Mouse (Mus musculus): ENCODE measurements around the gene Rpusd3. TPM values are rescaled to one million over a fixed set of nuclear protein-coding genes. Genes with fewer than 3 reads are reported as not detected.
A peak's percentile ranks its signal among the peaks of the same experiment; 100 is the strongest.

The Rpusd3 gene
- polyA plus RNA-seq, 1 experiment from 2014 or later: 24.4 TPM

DNA sequence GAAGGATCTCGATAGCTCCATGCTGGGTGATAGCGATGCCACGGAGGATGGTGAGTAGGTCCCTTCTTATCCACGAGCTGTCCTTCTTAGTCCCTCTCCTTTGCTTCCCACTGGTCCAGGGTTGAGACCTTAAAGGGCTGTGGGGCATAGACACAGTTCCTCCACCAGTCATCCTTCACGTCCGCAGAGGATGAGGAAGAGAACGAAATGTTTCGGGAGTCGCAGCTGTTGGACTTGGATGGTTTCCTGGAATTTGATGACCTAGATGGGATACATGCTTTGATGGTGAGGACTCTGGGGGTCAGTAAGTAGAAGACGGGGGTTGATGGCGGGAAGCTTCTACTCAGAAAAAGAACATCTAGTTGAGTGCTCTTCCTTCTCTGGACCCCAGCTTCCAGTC is 24.3 kb downstream of the Rpusd3 start:
- no peak for TF ChIP-seq CTCF (IDR thresholded peaks at IDR 0.05; ENCODE audit: low read depth)

DNA sequence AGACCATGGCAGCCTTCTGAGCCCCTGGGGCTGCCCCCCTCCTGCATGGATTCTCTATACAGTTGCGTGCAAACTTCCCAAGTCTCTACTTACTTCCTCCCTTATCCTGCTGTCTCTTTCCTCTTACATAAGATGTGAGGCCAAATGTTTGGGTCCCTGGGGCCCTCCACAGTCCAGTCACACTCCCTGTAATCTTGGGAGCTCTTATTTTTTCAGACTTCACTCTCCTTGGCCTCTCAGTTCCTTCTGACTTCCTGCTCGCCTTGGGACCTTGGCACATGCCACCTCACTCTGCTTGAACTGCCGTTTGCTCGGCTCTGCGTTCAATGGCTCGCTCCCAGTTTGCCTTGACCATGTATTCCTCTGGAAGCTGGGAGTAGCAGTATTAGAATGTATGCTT is 25.2 kb downstream of the Rpusd3 start:
- WGBS: 85% methylated on average over 6 of the region's 6 CpGs
- H3K27me3 ChIP-seq (ENCODE audit: insufficient read depth, low read length): no peaks in the 10 kb centered on the region
- ATAC-seq (replicated peaks; ENCODE audit: low FRiP score, low read depth): no peak
- H3K9me3 ChIP-seq (replicated peaks; ENCODE audit: low read length): no peaks in the 10 kb centered on the region
- H3K4me1 ChIP-seq (replicated peaks; ENCODE audit: insufficient read depth, low read length): 0 out of 2 replicates have a peak, but pooled peaks cover 5% of the 10 kb centered on the region
- DNase-seq (ENCODE audit: low spot score): no peak
- no peak overlapping the region for H3K9ac ChIP-seq (ENCODE audit: low read depth, low read length)
- no peak for TF ChIP-seq CTCF (IDR thresholded peaks at IDR 0.05; ENCODE audit: low read depth)
- H3K27ac ChIP-seq: no peak overlapping the region
- no peak overlapping the region for H3K4me3 ChIP-seq (replicated peaks; ENCODE audit: low read depth, low read length)
- peaks cover 17% of the 10 kb centered on the region for H3K36me3 ChIP-seq (ENCODE audit: insufficient read depth, low read length)
- no peak overlapping the region for H3K4me2 ChIP-seq (ENCODE audit: low read length)

More for the DNA sequence above, 24.3 kb downstream of the Rpusd3 start:
- H3K27me3 ChIP-seq (ENCODE audit: insufficient read depth, low read length): no peaks in the 10 kb centered on the region
- no peak overlapping the region for H3K27ac ChIP-seq
- H3K4me3 ChIP-seq (replicated peaks; ENCODE audit: low read depth, low read length): no peak overlapping the region
- no peak overlapping the region for H3K9ac ChIP-seq (ENCODE audit: low read depth, low read length)
- H3K9me3 ChIP-seq (replicated peaks; ENCODE audit: low read length): no peaks in the 10 kb centered on the region
- no peak for ATAC-seq (replicated peaks; ENCODE audit: low FRiP score, low read depth)
- 83% methylated on average over 11 of the region's 11 CpGs for WGBS
- H3K4me1 ChIP-seq (replicated peaks; ENCODE audit: insufficient read depth, low read length): 0 out of 2 replicates have a peak, but pooled peaks cover 5% of the 10 kb centered on the region
- DNase-seq (ENCODE audit: low spot score): no peak
- H3K36me3 ChIP-seq (ENCODE audit: insufficient read depth, low read length): peaks cover 11% of the 10 kb centered on the region; the same call in 1 of the 2 replicates
- no peak overlapping the region for H3K4me2 ChIP-seq (ENCODE audit: low read length)

DNA sequence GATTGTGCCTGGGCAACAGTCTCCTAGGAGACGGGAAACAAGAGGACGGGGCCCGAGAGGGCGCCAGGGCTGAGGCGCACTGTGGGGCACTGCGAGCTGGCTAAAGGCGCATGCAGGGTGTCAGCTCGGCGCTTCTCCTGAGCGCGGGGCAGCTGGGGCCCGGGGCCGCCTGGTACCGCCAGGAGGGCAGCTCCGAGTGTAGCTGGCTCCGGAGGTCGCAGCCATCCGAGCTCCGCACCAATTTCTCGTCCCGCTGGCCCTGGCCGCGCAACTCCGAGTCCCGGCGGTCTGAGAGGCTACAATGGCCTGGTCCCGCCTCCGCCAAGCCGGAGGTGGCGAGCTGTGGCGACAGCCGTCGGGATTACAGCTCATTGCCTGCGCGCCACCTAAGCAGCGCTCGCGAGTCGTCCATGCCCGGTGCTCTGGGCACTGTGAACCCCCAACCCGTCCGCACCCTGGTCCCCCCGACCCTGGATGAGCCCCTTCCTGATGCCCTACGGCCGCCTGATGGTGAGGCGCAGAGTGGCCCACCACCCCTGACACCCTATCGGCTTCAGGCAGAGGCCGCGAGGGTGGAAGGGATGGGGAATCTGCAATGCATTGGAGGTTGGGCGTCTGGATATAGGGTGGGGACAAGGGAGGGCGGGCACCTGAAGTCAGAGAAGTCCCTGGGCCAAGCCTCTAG is 26.6 kb downstream of the Rpusd3 start:
- Histone ChIP-seq H3K27me3 (ENCODE audit: insufficient read depth, low read length) (no peaks in the 10 kb centered on the region), H3K9ac (ENCODE audit: low read depth, low read length) (peak overlapping the region; percentile 32; the same call in 1 of the 2 replicates), H3K9me3 (replicated peaks; ENCODE audit: low read length) (no peaks in the 10 kb centered on the region), H3K4me2 (ENCODE audit: low read length) (peak overlapping the region; percentile 66), H3K36me3 (ENCODE audit: insufficient read depth, low read length) (peaks cover 31% of the 10 kb centered on the region), H3K4me1 (replicated peaks; ENCODE audit: insufficient read depth, low read length) (0 out of 2 replicates have a peak, but pooled peaks cover 5% of the 10 kb centered on the region), H3K27ac (no peak overlapping the region), H3K4me3 (replicated peaks; ENCODE audit: low read depth, low read length) (peak overlapping the region; percentile 30)
- ATAC-seq (replicated peaks; ENCODE audit: low FRiP score, low read depth) (peak; percentile 69), DNase-seq (ENCODE audit: low spot score) (peak; percentile 42)
- TF ChIP-seq CTCF (IDR thresholded peaks at IDR 0.05; ENCODE audit: low read depth): no peak
- 3% methylated on average over 49 of the region's 51 CpGs for WGBS

DNA sequence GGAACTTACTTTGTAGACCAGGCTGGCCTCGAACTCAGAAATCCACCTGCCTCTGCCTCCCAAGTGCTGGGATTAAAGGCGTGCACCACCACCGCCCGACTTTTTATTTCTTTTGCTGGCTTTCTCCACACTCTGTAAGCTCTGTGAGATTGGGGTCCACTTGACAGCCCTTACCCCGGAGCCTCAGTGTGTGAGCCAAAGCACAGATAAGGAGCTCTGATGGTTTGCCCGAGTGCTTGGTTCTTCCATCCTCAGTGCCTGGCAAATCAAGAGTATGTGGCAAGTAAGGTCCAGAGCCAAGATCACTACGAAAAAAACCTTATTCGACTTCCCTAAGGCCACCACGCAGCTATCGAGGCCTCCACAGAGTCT is 27.1 kb downstream of the Rpusd3 start:
- H3K27me3 ChIP-seq (ENCODE audit: insufficient read depth, low read length): no peaks in the 10 kb centered on the region
- H3K9ac ChIP-seq (ENCODE audit: low read depth, low read length): peak overlapping the region; percentile 32; the same call in 1 of the 2 replicates
- H3K27ac ChIP-seq: no peak overlapping the region
- DNase-seq (ENCODE audit: low spot score) (no peak), ATAC-seq (replicated peaks; ENCODE audit: low FRiP score, low read depth) (no peak)
- 0 out of 2 replicates have a peak, but pooled peaks cover 5% of the 10 kb centered on the region for H3K4me1 ChIP-seq (replicated peaks; ENCODE audit: insufficient read depth, low read length)
- TF ChIP-seq CTCF (IDR thresholded peaks at IDR 0.05; ENCODE audit: low read depth): no peak
- no peaks in the 10 kb centered on the region for H3K9me3 ChIP-seq (replicated peaks; ENCODE audit: low read length)
- peak overlapping the region; percentile 30 for H3K4me3 ChIP-seq (replicated peaks; ENCODE audit: low read depth, low read length)
- 28% methylated on average over 10 of the region's 10 CpGs for WGBS
- H3K36me3 ChIP-seq (ENCODE audit: insufficient read depth, low read length): peaks cover 34% of the 10 kb centered on the region
- peak overlapping the region; percentile 66 for H3K4me2 ChIP-seq (ENCODE audit: low read length)

DNA sequence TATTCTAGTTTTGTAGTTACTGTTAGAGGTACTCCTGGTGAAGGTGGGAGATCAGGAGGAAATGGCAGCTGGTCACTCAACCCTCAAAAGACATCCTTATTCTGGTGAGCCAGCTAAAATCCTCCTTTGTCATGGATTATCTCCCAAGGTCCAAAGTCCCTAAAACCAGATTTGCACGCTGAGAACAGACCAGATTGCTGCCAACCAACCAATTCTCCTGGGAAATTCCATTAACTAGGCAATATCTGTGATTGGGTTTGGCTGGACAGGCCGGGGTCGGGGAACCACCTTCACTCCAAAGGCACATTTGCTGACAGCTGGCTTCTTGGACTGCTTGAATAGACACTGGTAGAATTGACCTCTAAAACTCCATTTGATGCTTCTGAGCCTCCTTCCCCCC is 28.4 kb downstream of the Rpusd3 start:
- 0 out of 2 replicates have a peak, but pooled peaks cover 5% of the 10 kb centered on the region for H3K4me1 ChIP-seq (replicated peaks; ENCODE audit: insufficient read depth, low read length)
- no peak for ATAC-seq (replicated peaks; ENCODE audit: low FRiP score, low read depth)
- no peak overlapping the region for H3K27ac ChIP-seq
- no peak overlapping the region for H3K9ac ChIP-seq (ENCODE audit: low read depth, low read length)
- H3K4me3 ChIP-seq (replicated peaks; ENCODE audit: low read depth, low read length): no peak overlapping the region
- no peaks in the 10 kb centered on the region for H3K27me3 ChIP-seq (ENCODE audit: insufficient read depth, low read length)
- no peak overlapping the region for H3K4me2 ChIP-seq (ENCODE audit: low read length)
- peaks cover 40% of the 10 kb centered on the region for H3K36me3 ChIP-seq (ENCODE audit: insufficient read depth, low read length)
- H3K9me3 ChIP-seq (replicated peaks; ENCODE audit: low read length): no peaks in the 10 kb centered on the region
- 88% methylated on average over 3 of the region's 3 CpGs for WGBS
- no peak for TF ChIP-seq CTCF (IDR thresholded peaks at IDR 0.05; ENCODE audit: low read depth)
- DNase-seq (ENCODE audit: low spot score): no peak

DNA sequence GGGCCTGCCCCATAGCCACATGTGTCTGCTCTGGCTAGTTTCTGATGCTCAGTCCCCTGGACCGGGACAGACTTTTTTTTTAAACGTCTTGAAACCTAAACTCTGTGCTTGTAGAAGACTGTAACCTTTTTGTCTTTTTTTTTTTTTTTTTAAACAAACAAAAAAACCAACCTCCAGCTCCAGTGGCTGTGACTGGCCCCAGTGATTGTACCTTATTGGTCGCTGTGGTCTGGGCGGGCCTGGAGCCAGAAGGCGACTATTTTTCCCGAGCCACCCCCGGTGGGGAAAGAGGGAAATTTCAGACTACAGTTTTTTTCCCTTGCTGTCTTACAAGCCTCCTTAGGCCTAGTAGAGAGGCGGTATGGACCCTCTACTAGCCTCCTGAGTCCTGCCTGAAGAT is 30.2 kb downstream of the Rpusd3 start, which contains the start of gene Ttll3:
Ttll3 (plus strand) TSS at position 301 of the 400 bp plus-strand sequence.
- no peak within 1 kb of the TSS for H3K9ac ChIP-seq (ENCODE audit: low read depth, low read length)
- TF ChIP-seq CTCF (IDR thresholded peaks at IDR 0.05; ENCODE audit: low read depth): no peak
- H3K36me3 ChIP-seq (ENCODE audit: insufficient read depth, low read length): peaks cover 57% of the 10 kb centered on the region
- 66% methylated on average over 8 of the region's 8 CpGs for WGBS
- H3K27me3 ChIP-seq (ENCODE audit: insufficient read depth, low read length): no peaks in the 10 kb centered on the region
- H3K4me3 ChIP-seq (replicated peaks; ENCODE audit: low read depth, low read length): no peak within 1 kb of the TSS
- no peak within 1 kb of the TSS for H3K27ac ChIP-seq
- no peak for DNase-seq (ENCODE audit: low spot score)
- 0 out of 2 replicates have a peak, but pooled peaks cover 5% of the 10 kb centered on the region for H3K4me1 ChIP-seq (replicated peaks; ENCODE audit: insufficient read depth, low read length)
- no peak for ATAC-seq (replicated peaks; ENCODE audit: low FRiP score, low read depth)
- H3K4me2 ChIP-seq (ENCODE audit: low read length): no peak within 1 kb of the TSS
- H3K9me3 ChIP-seq (replicated peaks; ENCODE audit: low read length): no peaks in the 10 kb centered on the region
